Mouse (Mus musculus): ENCODE measurements around the gene Gm49361. TPM values are rescaled to one million over a fixed set of nuclear protein-coding genes. Genes with fewer than 3 reads are reported as not detected.

Gene Gm49361
- polyA plus RNA-seq, 1 experiment: not detected

DNA sequence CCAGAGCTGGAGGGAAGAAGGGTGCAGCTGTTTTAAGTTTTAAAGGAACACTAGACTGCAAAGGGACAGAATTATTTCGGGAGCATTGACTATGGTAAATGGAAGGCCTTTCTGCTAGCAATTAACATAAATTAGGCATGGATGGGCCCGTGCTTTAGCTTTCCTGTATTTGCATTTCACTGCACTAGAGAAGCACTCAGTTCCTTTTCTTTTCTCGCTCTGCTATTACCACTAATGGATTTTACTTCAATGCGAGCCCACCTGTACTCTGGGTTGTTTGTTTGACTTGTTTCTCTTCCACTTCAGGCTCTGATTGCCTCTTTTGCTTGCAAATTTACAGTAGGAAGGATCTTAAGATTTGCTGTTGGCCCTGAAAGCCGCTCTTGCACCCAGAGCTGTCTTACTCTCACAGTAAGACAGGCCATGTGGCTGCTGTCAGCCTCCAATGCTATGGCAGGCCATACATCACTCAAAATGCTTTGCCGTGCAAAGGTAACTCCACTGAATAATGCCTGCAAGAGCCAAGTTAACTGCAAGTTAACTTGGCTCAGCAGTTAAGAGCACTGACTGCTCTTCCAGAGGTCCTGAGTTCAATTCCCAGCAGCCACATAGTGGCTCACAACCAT lies 13.1 kb downstream of the Gm49361 start:
- peaks cover 24% of the 10 kb centered on the region for H3K4me1 ChIP-seq (ENCODE audit: control insufficient read depth, insufficient read depth, low read length)

DNA sequence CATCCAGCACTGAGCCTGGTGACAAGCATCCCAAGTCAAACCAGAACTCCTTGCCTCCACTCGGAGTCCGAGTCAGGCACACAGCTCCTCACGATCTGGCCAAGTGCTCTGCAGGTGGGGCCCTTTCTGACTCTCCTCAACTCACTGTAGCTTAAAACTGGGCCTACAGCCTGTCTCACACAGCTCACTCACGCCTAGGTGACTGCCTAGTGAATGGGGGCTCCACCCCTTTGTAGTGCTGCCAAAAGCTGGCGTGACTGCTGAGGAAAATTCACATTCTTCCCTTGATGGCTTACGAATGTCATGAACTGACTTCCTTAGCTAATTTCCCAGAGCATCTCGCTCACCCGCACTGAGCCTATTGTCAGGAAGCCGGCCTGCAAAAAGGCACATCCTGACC lies 15.4 kb downstream of the Gm49361 start:
- Histone ChIP-seq H3K27ac (ENCODE audit: insufficient read depth, low read depth, low read length) (peak overlapping the region; percentile 94), H3K4me1 (ENCODE audit: control insufficient read depth, insufficient read depth, low read length) (peaks cover 19% of the 10 kb centered on the region)
- TF ChIP-seq POLR2A (IDR thresholded peaks at IDR 0.05; ENCODE audit: borderline replicate concordance, low read depth, low read length): no peak
- TF ChIP-seq CTCF (IDR thresholded peaks at IDR 0.05; ENCODE audit: low read depth, low read length): no peak

More for the DNA sequence above, 13.1 kb downstream of the Gm49361 start:
- TF ChIP-seq POLR2A (IDR thresholded peaks at IDR 0.05; ENCODE audit: borderline replicate concordance, low read depth, low read length): no peak
- Histone ChIP-seq H3K4me3 (ENCODE audit: insufficient read depth, low read length) (no peak overlapping the region), H3K27ac (ENCODE audit: insufficient read depth, low read depth, low read length) (no peak overlapping the region)

DNA sequence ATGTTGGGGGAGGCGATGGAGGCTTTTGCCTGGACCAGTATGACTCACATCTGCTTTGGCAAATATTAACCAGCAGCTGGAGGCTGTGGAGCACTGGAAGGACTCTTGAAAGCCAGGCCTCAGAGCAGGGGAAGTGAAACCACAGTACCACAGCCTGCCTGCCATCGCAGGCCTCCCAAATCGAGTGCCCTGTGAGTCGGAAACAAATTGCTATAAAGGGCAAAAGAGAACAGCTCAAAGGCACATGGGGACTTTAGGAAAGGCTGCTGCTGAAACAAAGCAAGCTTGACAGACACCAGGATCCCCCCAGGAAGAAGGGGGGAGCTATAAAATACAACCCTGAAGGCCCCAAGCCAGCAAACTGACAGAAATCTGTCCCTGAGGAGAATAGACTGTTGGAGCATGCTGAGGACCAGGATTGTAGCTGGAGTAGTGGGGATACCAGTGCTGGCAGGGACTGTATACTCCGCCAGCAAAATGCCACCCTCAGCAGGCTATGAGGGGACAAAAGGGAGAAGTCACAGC lies 15.9 kb downstream of the Gm49361 start:
- Histone ChIP-seq H3K27ac (ENCODE audit: insufficient read depth, low read depth, low read length) (peak overlapping the region; percentile 94), H3K4me3 (ENCODE audit: insufficient read depth, low read length) (peak overlapping the region; percentile 3), H3K4me1 (ENCODE audit: control insufficient read depth, insufficient read depth, low read length) (peaks cover 19% of the 10 kb centered on the region)
- no peak for TF ChIP-seq CTCF (IDR thresholded peaks at IDR 0.05; ENCODE audit: low read depth, low read length)
- TF ChIP-seq POLR2A (IDR thresholded peaks at IDR 0.05; ENCODE audit: borderline replicate concordance, low read depth, low read length): no peak

More for the DNA sequence above, 15.4 kb downstream of the Gm49361 start:
- peak overlapping the region; percentile 3 for H3K4me3 ChIP-seq (ENCODE audit: insufficient read depth, low read length)

DNA sequence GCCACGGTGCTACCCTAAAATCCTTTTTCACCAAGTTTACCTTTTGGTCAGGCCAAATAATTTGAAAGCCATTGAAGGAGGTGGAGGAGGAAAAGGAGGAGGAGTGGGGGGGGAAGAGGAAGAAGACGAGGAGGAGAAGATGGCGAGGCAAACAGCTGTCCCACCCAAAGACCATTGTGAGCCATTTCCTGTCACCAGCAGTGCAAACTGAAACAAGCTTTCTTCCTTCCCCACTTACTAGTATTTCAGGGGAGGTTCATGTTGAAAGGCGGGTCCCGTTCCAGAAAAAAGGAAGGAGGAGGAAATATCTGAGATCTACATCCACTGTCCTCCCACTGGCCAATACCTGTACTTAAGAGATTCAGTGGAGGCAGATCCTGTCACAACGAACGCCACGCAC lies 16.5 kb downstream of the Gm49361 start:
- H3K4me3 ChIP-seq (ENCODE audit: insufficient read depth, low read length): peak overlapping the region; percentile 30
- peaks cover 19% of the 10 kb centered on the region for H3K4me1 ChIP-seq (ENCODE audit: control insufficient read depth, insufficient read depth, low read length)
- H3K27ac ChIP-seq (ENCODE audit: insufficient read depth, low read depth, low read length): peak overlapping the region; percentile 73
- TF ChIP-seq POLR2A (IDR thresholded peaks at IDR 0.05; ENCODE audit: borderline replicate concordance, low read depth, low read length): no peak
- no peak for TF ChIP-seq CTCF (IDR thresholded peaks at IDR 0.05; ENCODE audit: low read depth, low read length)

DNA sequence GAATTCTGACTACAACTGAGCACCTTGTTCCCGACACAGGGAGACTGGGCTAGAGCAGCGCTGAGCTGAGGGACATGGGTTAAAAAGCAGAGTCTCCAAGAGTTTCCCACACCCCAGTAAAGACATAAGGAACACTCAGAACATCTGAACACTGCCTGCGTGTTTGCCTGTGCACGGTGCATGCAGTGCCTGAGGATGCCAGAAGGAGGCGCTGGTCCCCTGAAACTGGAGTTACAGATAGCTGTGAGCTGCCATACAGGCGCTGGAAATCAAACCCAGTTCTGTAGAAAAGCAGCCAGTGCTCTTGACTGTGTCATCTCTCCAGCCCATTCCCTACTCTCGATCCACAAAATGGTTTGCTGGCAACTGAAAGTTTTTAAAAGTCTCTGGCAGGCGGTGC lies 19.7 kb downstream of the Gm49361 start:
- TF ChIP-seq POLR2A (IDR thresholded peaks at IDR 0.05; ENCODE audit: borderline replicate concordance, low read depth, low read length): no peak
- TF ChIP-seq CTCF (IDR thresholded peaks at IDR 0.05; ENCODE audit: low read depth, low read length): no peak
- no peak overlapping the region for H3K27ac ChIP-seq (ENCODE audit: insufficient read depth, low read depth, low read length)
- H3K4me3 ChIP-seq (ENCODE audit: insufficient read depth, low read length): no peak overlapping the region
- peaks cover 16% of the 10 kb centered on the region for H3K4me1 ChIP-seq (ENCODE audit: control insufficient read depth, insufficient read depth, low read length)

DNA sequence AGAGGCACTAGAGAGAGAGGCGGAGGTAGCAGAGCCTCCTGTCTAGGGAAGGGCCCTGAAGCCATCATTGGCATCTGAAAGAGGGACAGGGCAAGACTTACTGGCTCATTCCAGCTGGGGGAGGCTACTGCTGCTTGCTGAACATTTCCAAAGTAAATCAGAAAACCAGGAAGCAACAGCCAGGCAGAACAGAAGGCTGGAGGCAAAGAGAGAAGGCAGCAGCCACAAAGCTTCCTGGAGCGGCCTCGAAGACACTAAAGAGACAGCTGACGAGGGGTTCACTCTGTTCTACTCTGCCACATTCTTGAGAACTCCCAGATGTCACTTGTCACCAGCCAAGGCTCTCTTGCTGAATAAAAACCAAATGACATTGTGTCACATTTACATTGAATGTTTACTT lies 21.4 kb downstream of the Gm49361 start:
- peaks cover 3% of the 10 kb centered on the region for H3K4me1 ChIP-seq (ENCODE audit: control insufficient read depth, insufficient read depth, low read length)
- H3K27ac ChIP-seq (ENCODE audit: insufficient read depth, low read depth, low read length): no peak overlapping the region
- TF ChIP-seq CTCF (IDR thresholded peaks at IDR 0.05; ENCODE audit: low read depth, low read length): no peak
- TF ChIP-seq POLR2A (IDR thresholded peaks at IDR 0.05; ENCODE audit: borderline replicate concordance, low read depth, low read length): no peak
- H3K4me3 ChIP-seq (ENCODE audit: insufficient read depth, low read length): no peak overlapping the region

DNA sequence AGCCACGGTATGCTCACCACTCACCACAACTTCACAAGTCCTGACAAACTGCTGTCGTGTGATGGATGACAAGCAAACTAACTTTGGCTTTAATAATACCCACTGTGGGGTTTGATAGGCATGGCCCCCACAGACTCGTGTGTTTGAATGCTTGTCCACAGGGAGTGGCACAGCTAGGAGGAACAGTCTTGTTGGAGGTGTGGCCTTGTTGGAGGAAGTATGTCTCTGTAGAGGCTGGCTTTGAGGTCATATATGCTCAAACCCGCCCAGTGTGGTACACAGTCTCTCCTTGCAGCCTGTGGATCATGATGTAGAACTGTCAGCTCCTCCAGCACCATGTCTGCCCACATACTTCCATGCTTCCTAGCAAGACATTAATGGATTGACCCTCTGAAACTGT lies 27.7 kb downstream of the Gm49361 start:
- Histone ChIP-seq H3K4me3 (ENCODE audit: insufficient read depth, low read length) (no peak overlapping the region), H3K27ac (ENCODE audit: insufficient read depth, low read depth, low read length) (no peak overlapping the region), H3K4me1 (ENCODE audit: control insufficient read depth, insufficient read depth, low read length) (peaks cover 15% of the 10 kb centered on the region)
- TF ChIP-seq POLR2A (IDR thresholded peaks at IDR 0.05; ENCODE audit: borderline replicate concordance, low read depth, low read length) (no peak), CTCF (IDR thresholded peaks at IDR 0.05; ENCODE audit: low read depth, low read length) (no peak)

DNA sequence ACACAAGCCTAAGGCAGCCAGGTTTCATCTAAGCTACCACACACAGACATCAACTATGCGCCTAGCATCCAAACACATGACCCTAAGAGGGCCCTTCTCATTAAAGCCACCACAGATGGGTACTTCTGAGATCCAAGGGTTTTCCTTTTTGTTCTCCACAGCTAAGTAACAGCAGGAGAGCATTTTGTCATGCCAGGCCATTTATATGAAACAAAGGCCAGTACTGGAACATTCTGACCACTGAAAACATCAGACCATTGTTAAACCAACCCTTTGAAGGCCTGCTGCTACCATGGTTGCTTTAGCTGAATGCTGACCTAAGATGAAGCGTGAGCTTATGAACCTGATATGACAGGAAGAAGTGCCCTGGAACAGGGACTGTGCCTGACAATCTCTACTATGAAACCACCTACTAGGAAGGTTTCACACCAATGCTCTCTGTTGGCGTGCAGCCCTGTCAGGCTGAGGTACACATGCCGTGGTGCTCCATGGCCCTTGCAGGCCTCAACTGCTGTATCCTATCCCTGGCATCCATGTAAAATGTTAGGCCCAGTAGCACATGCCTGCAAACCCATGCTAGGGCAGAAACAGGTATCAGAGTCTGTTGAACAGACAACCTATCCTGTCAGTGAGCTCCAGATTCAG lies 29.2 kb downstream of the Gm49361 start:
- Histone ChIP-seq H3K27ac (ENCODE audit: insufficient read depth, low read depth, low read length) (no peak overlapping the region), H3K4me3 (ENCODE audit: insufficient read depth, low read length) (no peak overlapping the region), H3K4me1 (ENCODE audit: control insufficient read depth, insufficient read depth, low read length) (peaks cover 25% of the 10 kb centered on the region)
- TF ChIP-seq CTCF (IDR thresholded peaks at IDR 0.05; ENCODE audit: low read depth, low read length) (no peak), POLR2A (IDR thresholded peaks at IDR 0.05; ENCODE audit: borderline replicate concordance, low read depth, low read length) (no peak)

DNA sequence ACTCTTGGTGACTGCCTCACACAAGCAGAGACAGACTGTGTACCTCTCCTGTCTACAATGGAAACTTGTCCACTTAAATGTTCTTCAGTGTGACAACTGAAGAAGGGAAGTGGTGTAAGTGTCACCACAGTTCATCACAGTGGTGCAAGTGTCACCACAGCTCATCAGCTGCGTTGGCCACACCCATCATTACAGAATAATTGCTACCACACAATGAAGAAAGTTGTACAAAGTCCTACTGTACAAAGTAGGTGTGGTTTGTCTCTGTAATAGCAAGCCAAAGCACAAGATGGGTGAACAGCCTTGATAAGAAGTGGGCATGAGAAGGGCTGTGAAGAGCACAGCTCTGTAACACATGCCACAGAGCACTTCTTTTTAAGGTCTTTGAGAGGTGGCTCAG lies 33.0 kb downstream of the Gm49361 start:
- H3K4me1 ChIP-seq (ENCODE audit: control insufficient read depth, insufficient read depth, low read length): peaks cover 12% of the 10 kb centered on the region
- H3K27ac ChIP-seq (ENCODE audit: insufficient read depth, low read depth, low read length): no peak overlapping the region
- H3K4me3 ChIP-seq (ENCODE audit: insufficient read depth, low read length): no peak overlapping the region
- TF ChIP-seq POLR2A (IDR thresholded peaks at IDR 0.05; ENCODE audit: borderline replicate concordance, low read depth, low read length) (no peak), CTCF (IDR thresholded peaks at IDR 0.05; ENCODE audit: low read depth, low read length) (no peak)

DNA sequence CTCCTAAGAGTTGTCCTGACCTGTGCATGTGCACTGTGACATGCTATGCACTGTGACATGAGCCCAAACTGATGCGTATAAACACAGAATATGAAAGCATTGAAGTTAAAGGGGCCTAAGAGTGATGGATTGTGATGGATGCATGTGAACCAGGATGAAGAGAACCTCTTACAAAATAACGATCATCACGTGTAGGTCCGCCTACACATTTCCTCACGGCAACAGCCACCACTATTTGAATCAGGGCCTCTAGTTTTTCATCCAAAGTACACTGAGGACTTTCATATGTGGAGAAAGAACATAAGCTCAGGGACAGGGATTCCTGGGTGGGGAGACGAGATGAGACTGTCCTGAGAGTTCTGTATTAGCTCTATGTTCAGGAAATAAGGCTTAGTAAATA lies 34.8 kb downstream of the Gm49361 start:
- Histone ChIP-seq H3K4me1 (ENCODE audit: control insufficient read depth, insufficient read depth, low read length) (peaks cover 12% of the 10 kb centered on the region), H3K4me3 (ENCODE audit: insufficient read depth, low read length) (no peak overlapping the region), H3K27ac (ENCODE audit: insufficient read depth, low read depth, low read length) (no peak overlapping the region)
- TF ChIP-seq POLR2A (IDR thresholded peaks at IDR 0.05; ENCODE audit: borderline replicate concordance, low read depth, low read length): no peak
- no peak for TF ChIP-seq CTCF (IDR thresholded peaks at IDR 0.05; ENCODE audit: low read depth, low read length)

Measured in bone marrow macrophage, adult 2 months (primary cell).